Mouse (Mus musculus): ENCODE results near the gene Gm10260. TPM values are rescaled to one million over a fixed set of nuclear protein-coding genes. Genes with fewer than 3 reads are reported as not detected.

The Gm10260 gene
- total and polyA plus RNA-seq, 2 experiments from 2014 or later = 3.3 to 531 TPM

GRCm38 (mm10) chr13:97793932-97794331 is 33.5 kb upstream of the Gm10260 start:
- ATAC-seq (ENCODE audit: insufficient read depth, low read depth) (no peak), DNase-seq (ENCODE audit: low spot score) (no peak)
- TF ChIP-seq EP300 (IDR thresholded peaks at IDR 0.05; ENCODE audit: low read depth) = no peak
- TF ChIP-seq CTCF (IDR thresholded peaks at IDR 0.05; ENCODE audit: low read depth) = no peak
- WGBS = 61% methylated on average over 1 of the region's 1 CpGs
- H3K27me3 ChIP-seq (ENCODE audit: control insufficient read depth, insufficient read depth, low read length) = no peaks in the 10 kb centered on the region
- H3K4me1 ChIP-seq (ENCODE audit: control insufficient read depth, insufficient read depth) = no peaks in the 10 kb centered on the region
- H3K9ac ChIP-seq (replicated peaks; ENCODE audit: low read depth, low read length) = no peak overlapping the region
- no peak overlapping the region for H3K27ac ChIP-seq (ENCODE audit: low read depth)
- H3K36me3 ChIP-seq (replicated peaks; ENCODE audit: control insufficient read depth, insufficient read depth, low read length) = no peaks in the 10 kb centered on the region
- H3K4me3 ChIP-seq (ENCODE audit: low read depth, low read length) = no peak overlapping the region
- H3K9me3 ChIP-seq (replicated peaks; ENCODE audit: control insufficient read depth, low read length) = no peaks in the 10 kb centered on the region
- H3K4me2 ChIP-seq (ENCODE audit: low read depth, low read length) = no peak overlapping the region

DNA sequence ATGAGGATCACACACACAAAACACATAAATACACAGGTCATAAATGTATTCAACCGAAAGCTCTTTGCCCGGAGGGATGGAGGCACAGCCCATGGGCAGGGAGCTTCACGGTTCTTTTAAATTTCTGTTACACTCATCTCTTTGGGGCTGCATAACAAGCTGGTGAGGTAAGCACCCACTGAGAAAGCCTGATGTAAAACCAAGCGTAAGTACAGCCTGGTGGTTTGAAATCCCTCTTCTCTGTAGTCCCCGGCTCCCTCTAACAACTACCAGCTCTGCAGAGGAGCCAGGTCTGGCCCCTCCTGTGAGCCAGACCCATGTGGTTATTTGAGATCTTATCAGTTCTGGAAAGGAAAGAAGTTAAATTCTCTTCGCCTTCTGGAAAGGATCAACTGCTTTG is 31.2 kb upstream of the Gm10260 start:
- DNase-seq (ENCODE audit: low spot score) (no peak), ATAC-seq (ENCODE audit: insufficient read depth, low read depth) (no peak)
- no peaks in the 10 kb centered on the region for H3K9me3 ChIP-seq (replicated peaks; ENCODE audit: control insufficient read depth, low read length)
- TF ChIP-seq CTCF (IDR thresholded peaks at IDR 0.05; ENCODE audit: low read depth) (no peak), EP300 (IDR thresholded peaks at IDR 0.05; ENCODE audit: low read depth) (no peak)
- no peaks in the 10 kb centered on the region for H3K27me3 ChIP-seq (ENCODE audit: control insufficient read depth, insufficient read depth, low read length)
- no peak overlapping the region for H3K4me3 ChIP-seq (ENCODE audit: low read depth, low read length)
- no peak overlapping the region for H3K27ac ChIP-seq (ENCODE audit: low read depth)
- no peak overlapping the region for H3K4me2 ChIP-seq (ENCODE audit: low read depth, low read length)
- no peak overlapping the region for H3K9ac ChIP-seq (replicated peaks; ENCODE audit: low read depth, low read length)
- no peaks in the 10 kb centered on the region for H3K36me3 ChIP-seq (replicated peaks; ENCODE audit: control insufficient read depth, insufficient read depth, low read length)
- no peaks in the 10 kb centered on the region for H3K4me1 ChIP-seq (ENCODE audit: control insufficient read depth, insufficient read depth)
- 43% methylated on average over 6 of the region's 6 CpGs for WGBS

- 56% methylated on average over 12 of the region's 12 CpGs for WGBS
Observed at GRCm38 (mm10) chr13:97789782-97790450, 29.5 kb upstream of the Gm10260 start.

GRCm38 (mm10) chr13:97785167-97785835 is 24.9 kb upstream of the Gm10260 start:
- Histone ChIP-seq H3K4me3 (ENCODE audit: low read depth, low read length) (no peak overlapping the region), H3K4me1 (ENCODE audit: control insufficient read depth, insufficient read depth) (peaks cover 4% of the 10 kb centered on the region), H3K4me2 (ENCODE audit: low read depth, low read length) (no peak overlapping the region), H3K36me3 (replicated peaks; ENCODE audit: control insufficient read depth, insufficient read depth, low read length) (no peaks in the 10 kb centered on the region), H3K9ac (replicated peaks; ENCODE audit: low read depth, low read length) (no peak overlapping the region), H3K27ac (ENCODE audit: low read depth) (no peak overlapping the region), H3K27me3 (ENCODE audit: control insufficient read depth, insufficient read depth, low read length) (no peaks in the 10 kb centered on the region), H3K9me3 (replicated peaks; ENCODE audit: control insufficient read depth, low read length) (no peaks in the 10 kb centered on the region)
- no peak for TF ChIP-seq CTCF (IDR thresholded peaks at IDR 0.05; ENCODE audit: low read depth)
- no peak for TF ChIP-seq EP300 (IDR thresholded peaks at IDR 0.05; ENCODE audit: low read depth)
- no peak for ATAC-seq (ENCODE audit: insufficient read depth, low read depth)
- DNase-seq (ENCODE audit: low spot score) = no peak
- 78% methylated on average over 10 of the region's 10 CpGs for WGBS

More at GRCm38 (mm10) chr13:97789782-97790450, 29.5 kb upstream of the Gm10260 start:
- ATAC-seq (ENCODE audit: insufficient read depth, low read depth) (no peak), DNase-seq (ENCODE audit: low spot score) (no peak)
- no peak for TF ChIP-seq EP300 (IDR thresholded peaks at IDR 0.05; ENCODE audit: low read depth)
- TF ChIP-seq CTCF (IDR thresholded peaks at IDR 0.05; ENCODE audit: low read depth) = no peak
- Histone ChIP-seq H3K4me2 (ENCODE audit: low read depth, low read length) (no peak overlapping the region), H3K9me3 (replicated peaks; ENCODE audit: control insufficient read depth, low read length) (no peaks in the 10 kb centered on the region), H3K9ac (replicated peaks; ENCODE audit: low read depth, low read length) (no peak overlapping the region), H3K4me3 (ENCODE audit: low read depth, low read length) (no peak overlapping the region), H3K36me3 (replicated peaks; ENCODE audit: control insufficient read depth, insufficient read depth, low read length) (no peaks in the 10 kb centered on the region), H3K27me3 (ENCODE audit: control insufficient read depth, insufficient read depth, low read length) (no peaks in the 10 kb centered on the region), H3K4me1 (ENCODE audit: control insufficient read depth, insufficient read depth) (no peaks in the 10 kb centered on the region), H3K27ac (ENCODE audit: low read depth) (peak overlapping the region; percentile 38; the same call in 1 of the 2 replicates)

DNA sequence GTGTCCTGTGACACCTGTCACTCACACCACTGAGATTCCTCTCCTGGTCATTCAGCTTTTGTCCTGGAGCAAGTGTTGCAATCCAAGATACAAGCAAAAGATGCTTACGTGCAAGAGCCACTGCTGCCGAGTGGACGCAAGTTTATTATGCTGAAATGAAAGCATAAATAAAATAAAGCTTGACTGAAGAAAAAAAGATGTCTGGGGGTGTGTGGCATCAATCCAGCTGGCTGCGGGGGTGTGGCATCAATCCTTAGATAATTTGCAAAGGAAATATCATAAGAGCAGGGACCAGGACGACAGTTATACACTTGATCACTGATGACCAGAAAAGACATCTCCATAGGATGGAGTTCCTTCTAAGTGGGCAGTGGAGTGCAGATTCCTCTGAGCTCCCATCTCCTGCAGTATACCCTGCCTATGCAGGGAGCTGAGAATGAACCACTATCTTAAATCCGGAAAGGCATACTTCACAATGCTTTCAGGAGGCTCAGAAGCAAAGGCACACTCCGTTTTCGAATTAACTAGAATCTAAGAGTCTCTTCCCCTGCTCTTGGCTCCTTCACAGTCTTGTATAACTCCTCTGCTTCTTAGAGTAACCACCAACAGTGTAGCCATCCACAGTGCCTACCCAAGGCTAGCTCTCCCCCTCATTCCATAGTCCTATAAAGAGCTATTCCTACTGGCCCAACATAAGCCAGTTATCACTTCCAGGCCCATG is 23.2 kb upstream of the Gm10260 start:
- no peaks in the 10 kb centered on the region for H3K9me3 ChIP-seq (replicated peaks; ENCODE audit: control insufficient read depth, low read length)
- H3K27ac ChIP-seq (ENCODE audit: low read depth) = no peak overlapping the region
- H3K4me2 ChIP-seq (ENCODE audit: low read depth, low read length) = no peak overlapping the region
- H3K4me1 ChIP-seq (ENCODE audit: control insufficient read depth, insufficient read depth) = peaks cover 12% of the 10 kb centered on the region
- TF ChIP-seq EP300 (IDR thresholded peaks at IDR 0.05; ENCODE audit: low read depth) = no peak
- TF ChIP-seq CTCF (IDR thresholded peaks at IDR 0.05; ENCODE audit: low read depth) = no peak
- no peak for ATAC-seq (ENCODE audit: insufficient read depth, low read depth)
- no peak overlapping the region for H3K4me3 ChIP-seq (ENCODE audit: low read depth, low read length)
- 76% methylated on average over 8 of the region's 8 CpGs for WGBS
- no peak overlapping the region for H3K9ac ChIP-seq (replicated peaks; ENCODE audit: low read depth, low read length)
- H3K36me3 ChIP-seq (replicated peaks; ENCODE audit: control insufficient read depth, insufficient read depth, low read length) = no peaks in the 10 kb centered on the region
- no peak for DNase-seq (ENCODE audit: low spot score)
- no peaks in the 10 kb centered on the region for H3K27me3 ChIP-seq (ENCODE audit: control insufficient read depth, insufficient read depth, low read length)
